Mouse (Mus musculus) lung, postnatal 0 days (tissue): Measurements from ENCODE around the gene Smpd1. TPM values are rescaled to one million over a fixed set of nuclear protein-coding genes. Genes with fewer than 3 reads are reported as not detected.

Experiments used
- ATAC-seq: fragments of 200-750 bp; cut with Nextera tagmentation; 2 replicates; pipeline ENCODE4 v1.8.0; 2017; ENCODE audit warnings: moderate library complexity
- DNase-seq: peaks from one replicate; pipeline ENCODE4 v3.0.0-alpha.2; 2016; ENCODE audit warnings: low spot score
- H3K27ac ChIP-seq: fragments of 300-500 bp; sonication (generic); 2 replicates; pipeline ENCODE4 v1.5.1; 2014; ENCODE audit warnings: antibody characterized with exemption, mild to moderate bottlenecking, low read length, mixed read lengths
- H3K27me3 ChIP-seq: fragments of 300-500 bp; sonication (generic); replicated peaks from 2 replicates; pipeline ENCODE4 v1.6.1; 2014; ENCODE audit warnings: low read length, mixed read lengths; ENCODE audit not compliant: insufficient read depth
- H3K36me3 ChIP-seq: fragments of 300-500 bp; sonication (generic); 2 replicates; pipeline ENCODE4 v1.6.1; 2014; ENCODE audit warnings: low read length, mixed read lengths; ENCODE audit not compliant: insufficient read depth
- H3K4me1 ChIP-seq: fragments of 300-500 bp; sonication (generic); 2 replicates; pipeline ENCODE4 v1.6.1; 2014; ENCODE audit warnings: antibody characterized with exemption, low read depth, low read length, mixed read lengths; ENCODE audit not compliant: insufficient read depth
- H3K4me2 ChIP-seq: fragments of 300-500 bp; sonication (generic); replicated peaks from 2 replicates; pipeline ENCODE4 v1.6.1; 2014; ENCODE audit warnings: low read depth, mild to moderate bottlenecking, low read length, moderate library complexity, mixed read lengths
- H3K4me3 ChIP-seq: fragments of 300-500 bp; sonication (generic); 2 replicates; pipeline ENCODE4 v1.5.1; 2014; ENCODE audit warnings: low read depth, low read length
- H3K9ac ChIP-seq: fragments of 300-500 bp; sonication (generic); replicated peaks from 2 replicates; pipeline ENCODE4 v1.6.1; 2014; ENCODE audit warnings: low read depth, mild to moderate bottlenecking
- H3K9me3 ChIP-seq: fragments of 300-500 bp; sonication (generic); 2 replicates; pipeline ENCODE4 v1.6.1; 2016; ENCODE audit warnings: low read length, mixed read lengths
- CTCF ChIP-seq: IDR thresholded peaks from 2 replicates; pipeline ENCODE4 v1.5.1; 2016; ENCODE audit warnings: antibody characterized with exemption, mild to moderate bottlenecking
- EP300 ChIP-seq: IDR thresholded peaks from 2 replicates; pipeline ENCODE4 v1.6.1; 2016; ENCODE audit warnings: antibody characterized with exemption, mild to moderate bottlenecking, control low read depth
- WGBS: fragments of 180-500 bp; shearing (Covaris S2); extraction: QIAGEN DNeasy Blood & Tissue Kit; methylation state at CpG from one replicate; pipeline ENCODE4 v1.1.7; 2014; 5-methylcytosine and 5-hydroxymethylcytosine counted together
- polyA plus RNA-seq: library from polyadenylated mRNA; unstranded; fragments of >200 nt; fragmentation: Nextera tagmentation; extraction: Ambion mirVana; gene quantifications from 2 replicates; pipeline ENCODE4 v1.2.1, GENCODE M21; 2015

The Smpd1 gene
- polyA plus RNA-seq, 1 experiment from 2014 or later, result 57.1 TPM

GRCm38 (mm10) chr7:105565071-105565836 lies 11.1 kb downstream of the Smpd1 start:
- no peak overlapping the region for H3K4me3 ChIP-seq
- ATAC-seq, result peak; percentile 26; the same call in 1 of the 2 replicates
- no peak for DNase-seq
- no peak overlapping the region for H3K4me2 ChIP-seq
- no peaks in the 10 kb centered on the region for H3K4me1 ChIP-seq
- no peak overlapping the region for H3K9ac ChIP-seq
- H3K36me3 ChIP-seq, result peaks cover 15% of the 10 kb centered on the region
- no peaks in the 10 kb centered on the region for H3K27me3 ChIP-seq
- TF ChIP-seq EP300 (no peak), CTCF (no peak)
- 68% methylated on average over 17 of the region's 17 CpGs for WGBS
- no peaks in the 10 kb centered on the region for H3K9me3 ChIP-seq
- no peak overlapping the region for H3K27ac ChIP-seq

GRCm38 (mm10) chr7:105568583-105568982 lies 14.4 kb downstream of the Smpd1 start:
- Histone ChIP-seq H3K4me2 (no peak overlapping the region), H3K36me3 (peaks cover 8% of the 10 kb centered on the region; the same call in 1 of the 2 replicates), H3K27ac (no peak overlapping the region), H3K27me3 (no peaks in the 10 kb centered on the region), H3K9me3 (no peaks in the 10 kb centered on the region), H3K4me3 (no peak overlapping the region), H3K4me1 (no peaks in the 10 kb centered on the region), H3K9ac (no peak overlapping the region)
- no peak for DNase-seq
- peak; percentile 10; the same call in 1 of the 2 replicates for ATAC-seq
- TF ChIP-seq CTCF (no peak), EP300 (no peak)
- WGBS, result 39% methylated on average over 7 of the region's 7 CpGs

GRCm38 (mm10) chr7:105568988-105569471 lies 14.9 kb downstream of the Smpd1 start:
- Histone ChIP-seq H3K9me3 (no peaks in the 10 kb centered on the region), H3K27me3 (no peaks in the 10 kb centered on the region), H3K27ac (no peak overlapping the region), H3K4me2 (no peak overlapping the region), H3K4me3 (no peak overlapping the region), H3K4me1 (no peaks in the 10 kb centered on the region), H3K36me3 (peaks cover 8% of the 10 kb centered on the region; the same call in 1 of the 2 replicates), H3K9ac (no peak overlapping the region)
- TF ChIP-seq EP300, result no peak
- no peak for TF ChIP-seq CTCF
- DNase-seq, result peak; percentile 46
- ATAC-seq, result peak; percentile 78
- 15% methylated on average over 6 of the region's 6 CpGs for WGBS

GRCm38 (mm10) chr7:105569512-105570496 lies 15.6 kb downstream of the Smpd1 start:
- no peak overlapping the region for H3K4me2 ChIP-seq
- H3K9me3 ChIP-seq, result no peaks in the 10 kb centered on the region
- TF ChIP-seq EP300, result no peak
- no peak for TF ChIP-seq CTCF
- no peak overlapping the region for H3K4me3 ChIP-seq
- no peak for DNase-seq
- H3K4me1 ChIP-seq, result no peaks in the 10 kb centered on the region
- H3K27me3 ChIP-seq, result no peaks in the 10 kb centered on the region
- no peak overlapping the region for H3K9ac ChIP-seq
- 53% methylated on average over 12 of the region's 12 CpGs for WGBS
- no peak overlapping the region for H3K27ac ChIP-seq
- peaks cover 4% of the 10 kb centered on the region; the same call in 1 of the 2 replicates for H3K36me3 ChIP-seq
- 0 out of 2 replicates have a peak, but pooled peaks have one; percentile 1 for ATAC-seq

- H3K36me3 ChIP-seq, result peaks cover 4% of the 10 kb centered on the region; the same call in 1 of the 2 replicates
- H3K9me3 ChIP-seq, result no peaks in the 10 kb centered on the region
- H3K4me3 ChIP-seq, result no peak overlapping the region
- no peaks in the 10 kb centered on the region for H3K27me3 ChIP-seq
- TF ChIP-seq EP300 (no peak), CTCF (no peak)
- no peaks in the 10 kb centered on the region for H3K4me1 ChIP-seq
- no peak overlapping the region for H3K27ac ChIP-seq
- no peak overlapping the region for H3K9ac ChIP-seq
- no peak for ATAC-seq
- H3K4me2 ChIP-seq, result no peak overlapping the region
- 81% methylated on average over 4 of the region's 4 CpGs for WGBS
- DNase-seq, result no peak
Observed at GRCm38 (mm10) chr7:105570756-105571155, 16.6 kb downstream of the Smpd1 start.

GRCm38 (mm10) chr7:105572949-105573348 lies 18.8 kb downstream of the Smpd1 start:
- H3K4me3 ChIP-seq, result no peak overlapping the region
- no peak for DNase-seq
- H3K9me3 ChIP-seq, result no peaks in the 10 kb centered on the region
- H3K27ac ChIP-seq, result no peak overlapping the region
- H3K4me2 ChIP-seq, result no peak overlapping the region
- no peak for ATAC-seq
- WGBS, result 93% methylated on average over 8 of the region's 8 CpGs
- no peaks in the 10 kb centered on the region for H3K36me3 ChIP-seq
- no peaks in the 10 kb centered on the region for H3K27me3 ChIP-seq
- no peaks in the 10 kb centered on the region for H3K4me1 ChIP-seq
- TF ChIP-seq EP300 (no peak), CTCF (no peak)
- H3K9ac ChIP-seq, result no peak overlapping the region
